Mouse (Mus musculus): ENCODE data around the gene Gm10181. TPM values are rescaled to one million over a fixed set of nuclear protein-coding genes. Genes with fewer than 3 reads are reported as not detected.

Gm10181 gene
- polyA plus RNA-seq (2016; fragmentation: Nextera tagmentation; extraction: Ambion mirVana), result not detected in 2 replicates

DNA sequence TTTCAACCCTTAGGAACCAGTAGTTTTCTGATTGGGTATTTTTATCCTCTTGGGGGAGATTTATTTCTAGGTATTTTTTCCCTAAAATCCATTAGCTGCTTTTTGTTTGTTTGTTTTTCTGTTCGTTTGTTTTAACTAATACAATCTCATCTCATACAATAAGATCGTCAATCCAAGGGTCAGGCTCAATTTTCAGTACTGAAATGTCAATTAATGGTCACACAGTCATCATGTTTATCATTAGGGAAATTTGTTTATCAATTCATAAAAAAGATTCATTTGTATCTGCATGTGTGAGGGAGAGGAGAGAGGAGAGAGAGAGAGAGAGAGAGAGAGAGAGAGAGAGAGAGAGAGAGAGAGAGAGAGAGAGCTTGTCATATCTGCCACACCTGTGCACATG, at the start of gene Gm10181:
Gene Gm10181 (plus strand): TSS at position 301 of the 400 bp plus-strand sequence.
- H3K36me3 ChIP-seq, result no peaks in the 10 kb centered on the region
- no peak within 1 kb of the TSS for H3K27ac ChIP-seq (replicated peaks)
- peaks cover 12% of the 10 kb centered on the region; the same call in 1 of the 2 replicates for H3K4me1 ChIP-seq
- no peaks in the 10 kb centered on the region for H3K27me3 ChIP-seq (ENCODE audit: low read depth, poor library complexity, severe bottlenecking)
- H3K4me3 ChIP-seq, result no peak within 1 kb of the TSS
- DNase-seq (ENCODE audit: low spot score), result no peak
- H3K9me3 ChIP-seq (replicated peaks), result no peaks in the 10 kb centered on the region
- WGBS, result 82% methylated on average over 2 of the region's 2 CpGs

DNA sequence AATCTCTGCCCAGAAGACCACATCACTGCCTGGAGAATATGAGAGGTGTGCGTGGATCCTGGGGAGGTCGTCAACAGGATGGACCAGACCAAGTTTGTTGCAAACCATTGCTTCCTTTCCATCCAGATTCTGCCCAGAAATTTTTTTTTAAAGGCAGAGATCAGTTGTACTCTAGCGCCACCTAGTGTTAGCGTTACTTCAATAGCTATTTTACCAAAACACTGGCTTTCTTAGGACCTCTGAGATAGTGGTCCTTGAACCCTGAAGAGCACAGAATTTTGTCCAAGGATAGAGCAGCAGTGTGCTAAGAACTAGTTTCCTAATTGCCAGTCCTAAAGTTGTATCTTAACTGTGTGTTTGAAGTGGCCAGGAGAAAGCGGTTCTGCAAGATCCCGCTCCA, 47.6 kb upstream of the Gm10181 start:
- no peak overlapping the region for H3K27ac ChIP-seq (replicated peaks)
- H3K36me3 ChIP-seq, result no peaks in the 10 kb centered on the region
- peak; percentile 28 for DNase-seq (ENCODE audit: low spot score)
- H3K4me1 ChIP-seq, result no peaks in the 10 kb centered on the region
- H3K9me3 ChIP-seq (replicated peaks), result no peaks in the 10 kb centered on the region
- 26% methylated on average over 6 of the region's 6 CpGs for WGBS
- H3K4me3 ChIP-seq, result no peak overlapping the region
- H3K27me3 ChIP-seq (ENCODE audit: low read depth, poor library complexity, severe bottlenecking), result no peaks in the 10 kb centered on the region

DNA sequence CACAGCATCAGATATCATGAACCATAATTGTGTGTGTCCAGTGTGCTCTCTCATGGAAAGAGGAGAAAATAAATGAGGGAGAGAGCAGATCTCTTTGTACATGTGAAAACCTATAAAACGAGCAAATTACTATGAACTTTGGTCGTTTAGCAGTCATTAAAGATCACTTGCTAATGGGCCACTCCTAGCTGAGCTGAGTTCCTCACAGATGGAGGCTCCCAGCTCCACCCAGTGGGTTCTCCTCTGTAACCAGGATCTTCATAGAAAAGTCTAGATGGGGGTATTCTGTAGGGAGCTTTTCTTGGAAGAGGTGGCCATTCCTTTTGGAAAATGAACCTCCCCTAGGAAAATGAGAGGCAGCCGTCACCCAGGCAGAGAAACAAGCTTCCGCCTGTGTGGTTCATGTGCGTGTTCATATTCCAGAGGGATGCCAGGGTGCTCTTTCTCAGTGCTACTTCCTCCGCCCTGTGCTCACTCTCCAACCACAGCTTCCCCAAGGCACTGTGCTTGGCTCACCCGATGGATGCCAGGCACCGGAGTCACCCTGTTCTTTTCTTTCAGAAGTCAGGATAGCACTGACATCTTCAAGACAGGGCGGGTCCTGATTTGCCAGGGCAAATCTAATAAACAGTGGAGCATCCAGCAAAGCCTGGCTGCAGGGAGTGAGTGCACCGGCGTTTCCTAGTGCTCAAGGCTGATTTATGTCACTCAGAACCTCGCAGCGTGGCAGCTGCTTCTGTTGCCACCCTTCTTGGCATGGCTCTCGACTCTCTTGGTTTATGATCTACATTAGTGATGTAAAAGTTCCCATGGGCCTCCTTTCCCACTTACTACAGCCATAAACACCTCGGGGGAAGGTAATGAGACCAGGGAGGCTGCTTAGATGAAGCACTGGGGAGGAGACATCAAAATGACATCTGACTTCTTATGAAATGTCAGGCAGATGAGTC, 46.8 kb upstream of the Gm10181 start:
- Histone ChIP-seq H3K4me1 (no peaks in the 10 kb centered on the region), H3K27me3 (ENCODE audit: low read depth, poor library complexity, severe bottlenecking) (no peaks in the 10 kb centered on the region), H3K9me3 (replicated peaks) (no peaks in the 10 kb centered on the region), H3K36me3 (no peaks in the 10 kb centered on the region), H3K27ac (replicated peaks) (no peak overlapping the region), H3K4me3 (no peak overlapping the region)
- DNase-seq (ENCODE audit: low spot score), result no peak
- 85% methylated on average over 15 of the region's 15 CpGs for WGBS

DNA sequence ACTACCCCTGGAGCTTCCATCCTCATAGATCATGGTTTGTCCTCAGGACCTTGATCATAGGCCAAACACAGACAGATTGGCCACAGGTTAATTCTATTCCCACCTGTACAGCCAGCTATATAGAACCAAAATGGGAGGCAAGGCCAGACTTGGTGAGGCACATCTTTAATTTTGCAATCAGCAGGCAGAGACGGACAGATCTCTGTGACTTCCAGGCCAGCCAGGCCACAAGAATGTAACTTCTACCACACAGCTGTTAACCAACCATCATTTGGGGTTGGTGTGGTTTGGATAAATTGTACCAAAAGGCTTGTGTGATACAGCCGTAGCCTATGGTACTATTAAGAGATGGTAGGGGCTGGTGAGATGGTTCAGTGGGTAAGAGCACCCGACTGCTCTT, 44.9 kb upstream of the Gm10181 start:
- no peaks in the 10 kb centered on the region for H3K9me3 ChIP-seq (replicated peaks)
- H3K36me3 ChIP-seq, result no peaks in the 10 kb centered on the region
- H3K4me1 ChIP-seq, result no peaks in the 10 kb centered on the region
- no peak for DNase-seq (ENCODE audit: low spot score)
- WGBS, result 90% methylated on average over 3 of the region's 3 CpGs
- no peaks in the 10 kb centered on the region for H3K27me3 ChIP-seq (ENCODE audit: low read depth, poor library complexity, severe bottlenecking)
- H3K4me3 ChIP-seq, result no peak overlapping the region
- no peak overlapping the region for H3K27ac ChIP-seq (replicated peaks)

DNA sequence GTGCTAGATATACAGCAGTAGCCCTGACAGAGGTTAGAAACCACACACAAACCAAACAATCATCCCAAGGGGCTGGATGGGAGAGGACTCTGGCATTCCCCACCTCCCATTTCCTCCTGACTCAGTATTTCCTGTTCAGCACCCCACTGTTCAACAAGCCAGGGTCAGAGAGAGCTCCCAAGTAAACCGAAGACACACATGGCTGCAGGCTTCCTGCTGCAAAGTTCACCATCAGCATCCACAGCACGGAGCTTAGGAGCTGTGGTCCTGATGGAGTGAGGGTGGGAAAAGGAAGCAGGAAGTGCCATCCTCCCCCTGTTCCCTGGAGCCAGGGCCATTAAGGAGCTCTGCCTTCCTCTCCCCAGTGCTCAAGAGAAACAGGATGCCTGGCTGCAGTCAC, 40.9 kb upstream of the Gm10181 start:
- 56% methylated on average over 2 of the region's 2 CpGs for WGBS

DNA sequence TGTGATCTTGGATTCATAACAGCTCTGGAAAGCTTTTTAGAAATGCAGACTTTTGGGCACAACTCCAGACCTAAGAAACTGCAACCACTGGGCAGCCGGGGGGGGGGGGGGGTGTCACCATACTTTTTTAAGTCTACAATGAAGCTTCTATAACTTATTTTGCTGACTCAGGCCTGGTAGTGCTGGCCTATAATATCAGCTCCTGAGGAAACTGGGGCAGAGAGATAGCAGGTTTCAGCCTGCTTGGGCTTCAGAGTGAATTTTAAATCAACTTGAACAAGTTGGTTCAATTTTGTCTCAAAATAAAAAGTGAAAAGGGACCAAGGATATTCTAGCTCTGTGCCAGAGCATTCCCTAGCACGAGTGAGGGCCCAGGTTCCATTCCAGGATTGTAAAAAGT, 40.3 kb upstream of the Gm10181 start:
- Histone ChIP-seq H3K27me3 (ENCODE audit: low read depth, poor library complexity, severe bottlenecking) (no peaks in the 10 kb centered on the region), H3K9me3 (replicated peaks) (no peaks in the 10 kb centered on the region), H3K36me3 (no peaks in the 10 kb centered on the region), H3K4me3 (no peak overlapping the region), H3K27ac (replicated peaks) (no peak overlapping the region), H3K4me1 (no peaks in the 10 kb centered on the region)
- no peak for DNase-seq (ENCODE audit: low spot score)
- WGBS, result 78% methylated on average over 2 of the region's 2 CpGs

More for the DNA sequence above, 40.9 kb upstream of the Gm10181 start:
- Histone ChIP-seq H3K27me3 (ENCODE audit: low read depth, poor library complexity, severe bottlenecking) (no peaks in the 10 kb centered on the region), H3K4me3 (no peak overlapping the region), H3K36me3 (no peaks in the 10 kb centered on the region), H3K4me1 (no peaks in the 10 kb centered on the region), H3K9me3 (replicated peaks) (no peaks in the 10 kb centered on the region), H3K27ac (replicated peaks) (no peak overlapping the region)
- DNase-seq (ENCODE audit: low spot score), result no peak

DNA sequence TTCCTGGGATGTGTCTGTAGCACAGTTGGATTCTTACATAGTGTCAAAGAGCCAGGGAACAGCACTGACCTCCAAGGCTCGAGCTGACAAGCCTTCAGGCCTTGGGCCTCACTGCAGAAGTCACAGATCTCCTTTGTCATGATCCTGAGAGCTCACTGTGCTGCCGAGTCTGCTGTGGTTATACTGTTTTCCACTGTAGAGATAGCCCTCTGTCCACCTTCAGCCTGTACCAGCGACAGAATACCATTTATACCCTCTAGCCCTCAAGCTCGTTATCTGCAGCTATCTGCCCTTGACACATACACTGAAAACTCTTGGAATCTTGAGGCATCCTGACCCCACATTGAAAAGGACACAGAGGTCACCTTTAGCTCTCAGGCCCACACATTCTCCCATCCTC, 37.3 kb upstream of the Gm10181 start:
- no peak overlapping the region for H3K4me3 ChIP-seq
- 71% methylated on average over 4 of the region's 4 CpGs for WGBS

DNA sequence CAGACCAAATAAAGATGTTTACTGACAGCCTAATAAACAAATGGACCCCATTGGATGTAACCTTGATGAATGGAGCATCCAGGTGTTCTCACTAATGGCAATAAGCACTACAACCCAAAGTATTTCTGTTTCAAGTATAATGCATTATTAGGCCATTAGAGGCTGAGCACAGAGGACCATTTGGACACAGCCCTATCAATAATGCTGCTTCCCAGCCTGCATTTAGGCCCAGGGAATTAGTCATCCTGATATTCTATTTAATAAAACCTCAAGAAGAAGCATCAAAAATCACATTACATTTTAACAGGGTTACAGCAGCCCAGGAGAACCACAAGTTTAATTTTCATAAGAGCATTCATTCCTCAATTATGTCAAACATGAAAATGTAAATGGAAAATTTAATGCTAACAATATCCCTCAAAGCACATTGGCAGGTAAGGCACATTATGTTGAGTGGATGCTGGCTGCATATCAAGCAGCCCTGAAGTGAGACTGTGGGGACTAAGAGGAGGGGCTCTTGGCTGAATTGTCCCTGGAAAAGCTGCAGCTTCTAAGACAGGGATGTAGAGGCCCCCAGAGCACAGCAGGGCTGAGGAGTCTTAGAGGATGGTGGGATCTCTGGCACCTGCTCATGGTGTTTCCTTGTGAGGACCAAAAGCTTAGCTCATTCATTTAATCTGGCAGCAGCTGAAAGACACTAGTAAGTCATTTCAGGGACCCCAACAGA, 33.4 kb upstream of the Gm10181 start:
- Histone ChIP-seq H3K4me3 (no peak overlapping the region), H3K27me3 (ENCODE audit: low read depth, poor library complexity, severe bottlenecking) (no peaks in the 10 kb centered on the region), H3K36me3 (no peaks in the 10 kb centered on the region), H3K4me1 (peaks cover 18% of the 10 kb centered on the region), H3K27ac (replicated peaks) (no peak overlapping the region), H3K9me3 (replicated peaks) (no peaks in the 10 kb centered on the region)
- no peak for DNase-seq (ENCODE audit: low spot score)

More for the DNA sequence above, 37.3 kb upstream of the Gm10181 start:
- H3K27ac ChIP-seq (replicated peaks), result no peak overlapping the region
- no peaks in the 10 kb centered on the region for H3K9me3 ChIP-seq (replicated peaks)
- H3K27me3 ChIP-seq (ENCODE audit: low read depth, poor library complexity, severe bottlenecking), result no peaks in the 10 kb centered on the region
- no peaks in the 10 kb centered on the region for H3K36me3 ChIP-seq
- DNase-seq (ENCODE audit: low spot score), result no peak
- H3K4me1 ChIP-seq, result no peaks in the 10 kb centered on the region

DNA sequence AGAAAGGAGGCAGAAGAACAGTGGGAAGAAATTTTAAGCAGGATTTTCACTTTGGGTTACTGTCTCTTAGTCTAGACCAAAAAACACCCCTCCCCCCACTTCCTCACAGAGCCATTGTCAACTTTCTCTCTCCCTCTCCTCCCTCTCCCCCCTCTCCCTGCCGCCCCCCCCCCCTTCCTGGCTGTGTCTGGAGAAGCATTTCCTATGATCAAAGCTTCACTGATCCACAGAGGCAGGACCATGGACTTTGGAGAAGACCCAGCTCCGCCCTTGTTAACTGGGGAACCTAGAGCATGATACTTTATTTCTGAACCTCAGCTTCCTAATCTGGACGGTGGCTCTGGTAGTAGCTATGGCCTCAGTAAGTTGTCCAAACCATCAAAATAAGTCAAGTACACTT, 30.5 kb upstream of the Gm10181 start:
- DNase-seq (ENCODE audit: low spot score), result no peak
- H3K36me3 ChIP-seq, result no peaks in the 10 kb centered on the region
- 0 out of 2 replicates have a peak, but pooled peaks cover 4% of the 10 kb centered on the region for H3K9me3 ChIP-seq (replicated peaks)
- no peak overlapping the region for H3K27ac ChIP-seq (replicated peaks)
- H3K27me3 ChIP-seq (ENCODE audit: low read depth, poor library complexity, severe bottlenecking), result no peaks in the 10 kb centered on the region
- WGBS, result 63% methylated on average over 2 of the region's 3 CpGs
- H3K4me1 ChIP-seq, result peaks cover 18% of the 10 kb centered on the region
- H3K4me3 ChIP-seq, result no peak overlapping the region

DNA sequence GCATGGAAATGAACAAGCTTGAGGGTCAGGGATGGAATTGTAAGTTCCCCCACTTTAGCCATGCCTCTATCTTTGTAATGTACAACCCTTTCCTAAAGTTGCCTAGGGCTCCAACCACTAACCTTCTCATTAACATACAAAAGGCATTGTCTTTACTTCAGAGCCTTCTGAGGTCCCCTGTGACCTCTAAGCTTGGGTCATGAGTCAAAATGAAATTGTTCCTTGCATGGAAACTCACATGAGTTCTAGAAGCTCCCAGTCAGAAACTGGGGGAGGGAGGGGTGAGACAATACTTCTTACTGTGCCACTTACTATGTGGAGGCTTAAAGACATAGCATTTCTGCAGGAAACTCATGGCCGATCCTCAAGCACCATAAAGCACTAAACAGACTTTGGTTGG, 16.6 kb upstream of the Gm10181 start:
- Histone ChIP-seq H3K27me3 (ENCODE audit: low read depth, poor library complexity, severe bottlenecking) (no peaks in the 10 kb centered on the region), H3K36me3 (no peaks in the 10 kb centered on the region), H3K4me3 (no peak overlapping the region), H3K4me1 (no peaks in the 10 kb centered on the region), H3K27ac (replicated peaks) (no peak overlapping the region), H3K9me3 (replicated peaks) (no peaks in the 10 kb centered on the region)
- WGBS, result 81% methylated on average over 1 of the region's 1 CpGs
- DNase-seq (ENCODE audit: low spot score), result no peak

DNA sequence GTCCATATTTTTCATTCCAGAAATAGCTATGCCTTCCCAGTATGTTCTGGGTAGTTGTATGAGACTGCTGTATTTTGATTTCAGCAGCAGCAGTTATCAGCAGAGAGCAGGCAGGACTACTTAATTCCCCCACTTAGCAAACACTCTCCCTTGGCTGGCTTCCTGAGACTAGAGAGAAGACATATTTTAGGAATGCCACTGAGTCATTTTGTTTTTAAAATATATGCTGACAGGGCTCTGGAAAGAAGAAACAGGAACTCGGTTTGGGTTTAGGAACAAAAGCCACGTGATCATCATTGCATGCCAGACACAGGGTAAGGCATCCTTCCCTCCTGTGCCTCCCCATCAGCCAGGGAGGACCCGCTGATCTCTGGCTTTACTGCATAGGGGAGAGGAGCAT, 13.2 kb upstream of the Gm10181 start:
- Histone ChIP-seq H3K4me1 (no peaks in the 10 kb centered on the region), H3K27ac (replicated peaks) (no peak overlapping the region)
- WGBS, result 73% methylated on average over 3 of the region's 3 CpGs

DNA sequence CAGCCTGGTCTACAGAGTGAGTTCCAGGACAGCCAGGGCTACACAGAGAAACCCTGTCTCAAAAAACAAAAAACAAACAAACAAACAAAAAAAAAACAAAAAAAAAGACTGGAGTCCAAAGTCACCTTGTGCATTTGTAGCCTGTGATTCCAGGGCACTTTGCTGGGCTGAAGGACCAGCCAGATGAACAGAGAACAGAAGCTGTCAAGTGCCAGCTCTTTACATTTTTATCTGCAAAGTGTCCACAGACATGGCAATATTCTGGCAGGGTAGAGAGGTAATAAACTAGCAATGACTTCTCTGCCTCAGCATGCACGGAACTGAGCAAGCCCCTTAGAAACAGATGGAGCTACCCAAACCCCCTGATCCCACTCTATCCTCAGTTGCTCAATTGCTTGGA, 12.7 kb upstream of the Gm10181 start:
- Histone ChIP-seq H3K27ac (replicated peaks) (no peak overlapping the region), H3K27me3 (ENCODE audit: low read depth, poor library complexity, severe bottlenecking) (no peaks in the 10 kb centered on the region), H3K4me1 (no peaks in the 10 kb centered on the region), H3K9me3 (replicated peaks) (no peaks in the 10 kb centered on the region), H3K36me3 (no peaks in the 10 kb centered on the region), H3K4me3 (no peak overlapping the region)
- no peak for DNase-seq (ENCODE audit: low spot score)
- WGBS, result 97% methylated on average over 1 of the region's 1 CpGs

More for the DNA sequence above, 13.2 kb upstream of the Gm10181 start:
- H3K36me3 ChIP-seq, result no peaks in the 10 kb centered on the region
- H3K4me3 ChIP-seq, result no peak overlapping the region
- no peaks in the 10 kb centered on the region for H3K27me3 ChIP-seq (ENCODE audit: low read depth, poor library complexity, severe bottlenecking)
- DNase-seq (ENCODE audit: low spot score), result no peak
- no peaks in the 10 kb centered on the region for H3K9me3 ChIP-seq (replicated peaks)

DNA sequence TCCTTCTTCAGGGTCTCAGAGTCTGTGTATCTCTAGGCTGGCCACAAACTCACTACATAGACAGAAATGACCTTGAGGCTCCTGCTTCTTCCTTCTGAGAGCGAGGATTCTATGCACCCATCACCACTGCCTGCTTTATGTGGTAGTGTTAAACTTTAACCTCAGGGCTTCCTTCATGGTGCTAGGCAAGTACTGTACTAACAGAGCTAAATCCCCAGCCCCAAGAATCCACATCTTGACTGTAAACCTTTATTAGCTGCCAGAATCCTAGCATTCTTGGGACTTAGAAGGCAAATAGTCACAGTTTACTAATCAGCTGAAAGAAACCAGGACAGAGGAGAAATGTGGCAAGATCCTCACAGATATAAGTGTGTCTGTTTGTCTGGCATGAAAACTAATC, 1.6 kb downstream of the Gm10181 start:
- WGBS, result 64% methylated on average over 1 of the region's 1 CpGs
- H3K27ac ChIP-seq (replicated peaks), result no peak overlapping the region
- H3K27me3 ChIP-seq (ENCODE audit: low read depth, poor library complexity, severe bottlenecking), result no peaks in the 10 kb centered on the region
- no peak for DNase-seq (ENCODE audit: low spot score)
- no peak overlapping the region for H3K4me3 ChIP-seq
- H3K9me3 ChIP-seq (replicated peaks), result no peaks in the 10 kb centered on the region
- H3K36me3 ChIP-seq, result no peaks in the 10 kb centered on the region
- peaks cover 12% of the 10 kb centered on the region; the same call in 1 of the 2 replicates for H3K4me1 ChIP-seq

Data from midbrain, embryonic 10.5 days (tissue).